15 mouse cellular contexts compared by ENCODE assay signal in genomic region chr11:85547966-85548365, GRCm38 (mm10).
"Had no signal": no experiment of that assay in that cellular context is flagged by ENCODE, and none has a peak within 500 bp of the region (broad histone marks: within the 10 kb centered on the region; RNA-seq: fewer than 3 reads in every experiment).

No protein-coding gene starts in this region.

- H3K36me3 ChIP-seq: limb, embryonic 12.5 days; midbrain, embryonic 15.5 days; neural tube, embryonic 13.5 days had no signal

- DNase-seq: kidney, adult 8-10 months; kidney, postnatal 36 days; layer of hippocampus, adult 9-11 months; layer of hippocampus, postnatal 36 days; retina, postnatal 1 day; right cerebral cortex, postnatal 4 days; spleen, adult 18-20 months; thymus, adult 2 months; thymus, postnatal 25 days had no signal

- H3K4me2 ChIP-seq: limb, embryonic 12.5 days; midbrain, embryonic 11.5 days; midbrain, embryonic 15.5 days; neural tube, embryonic 13.5 days had no signal

- H3K27ac ChIP-seq: limb, embryonic 12.5 days; macrophage; midbrain, embryonic 15.5 days; neural tube, embryonic 13.5 days had no signal

- H3K27me3 ChIP-seq: limb, embryonic 12.5 days; midbrain, embryonic 15.5 days; neural tube, embryonic 13.5 days had no signal

- H3K4me1 ChIP-seq: limb, embryonic 12.5 days; midbrain, embryonic 15.5 days; neural tube, embryonic 13.5 days had no signal

- H3K9ac ChIP-seq: limb, embryonic 12.5 days; midbrain, embryonic 15.5 days; neural tube, embryonic 13.5 days had no signal

- H3K9me3 ChIP-seq: limb, embryonic 12.5 days; megakaryocyte, embryonic 14.5 days; midbrain, embryonic 15.5 days; neural tube, embryonic 13.5 days had no signal

- ATAC-seq: midbrain, embryonic 15.5 days had no signal

- H3K4me3 ChIP-seq: limb, embryonic 12.5 days; megakaryocyte, embryonic 14.5 days; midbrain, embryonic 15.5 days; neural tube, embryonic 13.5 days had no signal
